Mouse (Mus musculus): ENCODE results near the gene Cenpf.

DNA sequence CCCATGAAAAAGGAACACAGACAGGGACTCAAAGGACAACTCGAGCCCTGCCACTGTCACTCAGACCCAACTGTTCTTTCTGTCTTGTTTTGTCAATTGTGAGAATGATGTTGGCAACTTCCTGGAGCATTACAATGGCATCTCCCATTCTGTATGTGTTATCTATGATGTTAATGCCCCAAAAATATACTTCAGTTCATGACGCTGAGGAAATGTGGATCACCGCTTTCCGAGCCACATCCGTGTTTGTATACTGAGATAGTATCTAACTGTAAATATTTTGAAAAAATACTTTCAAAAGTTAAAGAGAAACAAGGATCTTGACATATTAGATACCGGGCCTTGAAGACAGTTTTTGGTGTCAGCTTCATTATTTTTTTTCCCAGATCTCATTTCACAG is 1.9 kb downstream of the Cenpf start:
- TF ChIP-seq CTCF (IDR thresholded peaks at IDR 0.05; ENCODE audit: control insufficient read depth, insufficient read depth, insufficient replicate concordance, low read depth, low read length) (no peak), POLR2A (IDR thresholded peaks at IDR 0.05; ENCODE audit: control insufficient read depth, low read depth, low read length) (no peak)

Data from testis, adult 2 months (tissue).